ENCODE assay signal across 8 mouse cellular contexts in the genomic region with DNA sequence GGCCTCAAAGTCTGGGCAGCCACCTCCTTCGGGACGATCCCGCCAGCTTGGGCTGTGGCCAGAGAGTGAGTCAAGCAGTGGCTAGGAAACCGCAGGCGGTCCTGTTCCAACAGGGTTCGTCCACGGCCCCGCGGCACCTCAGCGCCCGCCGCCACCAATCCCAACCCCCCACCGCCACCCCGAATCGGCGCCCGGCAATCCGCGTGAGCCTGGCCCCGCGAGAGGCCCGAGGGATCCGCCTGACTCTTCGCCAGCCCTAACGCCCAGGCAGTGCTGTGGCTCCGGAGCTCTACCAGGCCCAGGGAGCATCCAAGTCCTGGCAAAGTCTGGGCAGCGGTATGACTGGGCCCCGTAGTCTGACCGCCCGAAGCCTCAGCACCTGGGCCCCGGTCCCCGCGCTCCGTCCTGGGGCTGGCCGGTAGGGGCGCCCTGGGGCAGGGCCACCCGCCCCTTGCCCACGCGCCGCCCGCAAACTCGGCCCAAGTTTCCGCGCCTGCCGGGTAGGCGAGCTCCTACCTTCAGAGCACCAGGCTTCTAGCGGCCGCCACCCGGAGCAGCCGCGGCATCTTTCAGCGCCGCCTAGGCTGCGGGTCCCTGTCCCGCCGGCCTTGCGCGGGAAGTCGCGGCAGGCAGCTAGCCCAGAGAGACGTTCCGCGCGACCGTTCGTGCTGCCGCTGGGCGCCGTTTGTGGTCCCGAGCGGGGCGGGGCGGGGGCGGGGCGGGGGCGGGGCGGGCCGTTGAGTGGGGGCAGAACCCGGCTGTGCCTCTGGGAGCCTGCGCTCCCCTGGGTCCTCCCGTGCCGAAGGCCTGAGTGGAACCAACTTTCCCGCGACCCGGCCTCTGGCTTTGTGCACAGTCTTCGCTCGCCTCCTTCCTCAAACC. TPM values are rescaled to one million over a fixed set of nuclear protein-coding genes. Genes with fewer than 3 reads are reported as not detected.
DNase-seq lines count a peak whose midpoint lies in the region; ATAC-seq and TF ChIP-seq lines count a peak whose summit lies in the region.

A gene (minus strand): TSS at position 700 of the 882 bp plus-strand sequence.

- H3ac ChIP-seq in C2C12 (ENCODE audit: control insufficient read depth, insufficient read length, low read depth) = peak within 1 kb of the TSS; percentile 78

- peak within 1 kb of the TSS; percentile 81 for H3K27ac ChIP-seq in embryonic facial prominence, embryonic 13.5 days
- peak within 1 kb of the TSS; percentile 93 for H3K27ac ChIP-seq in heart, embryonic 10.5 days
- H3K27ac ChIP-seq in kidney, embryonic 14.5 days (ENCODE audit: low read depth, low read length) = peak within 1 kb of the TSS; percentile 75
- H3K27ac ChIP-seq in liver, embryonic 11.5 days (ENCODE audit: low read depth, low read length) = peak within 1 kb of the TSS; percentile 78

- H3K79me3 ChIP-seq in C2C12 (ENCODE audit: low read depth) = peaks cover 45% of the 10 kb centered on the region

- peak within 1 kb of the TSS; percentile 90 for H3K9ac ChIP-seq in embryonic facial prominence, embryonic 13.5 days
- peak within 1 kb of the TSS; percentile 93 for H3K9ac ChIP-seq in kidney, embryonic 14.5 days (ENCODE audit: low read depth, low read length)
- H3K9ac ChIP-seq in liver, embryonic 11.5 days (ENCODE audit: low read depth, low read length) = peak within 1 kb of the TSS; percentile 86

- under 1% methylated on average over 78 of the region's 87 CpGs for WGBS in embryonic facial prominence, embryonic 13.5 days
- under 1% methylated on average over 85 of the region's 87 CpGs for WGBS in heart, embryonic 10.5 days
- WGBS in kidney, embryonic 14.5 days = under 1% methylated on average over 73 of the region's 87 CpGs
- WGBS in liver, embryonic 11.5 days = under 1% methylated on average over 87 of the region's 87 CpGs

- no peaks in the 10 kb centered on the region for H3K9me3 ChIP-seq in embryonic facial prominence, embryonic 13.5 days
- no peaks in the 10 kb centered on the region for H3K9me3 ChIP-seq in heart, embryonic 10.5 days
- no peaks in the 10 kb centered on the region for H3K9me3 ChIP-seq in kidney, embryonic 14.5 days (ENCODE audit: control insufficient read depth, low read length)
- H3K9me3 ChIP-seq in liver, embryonic 11.5 days (ENCODE audit: control insufficient read depth, low read length) = no peaks in the 10 kb centered on the region

- H3K4me1 ChIP-seq in embryonic facial prominence, embryonic 13.5 days = peaks cover 26% of the 10 kb centered on the region
- H3K4me1 ChIP-seq in heart, embryonic 10.5 days = peaks cover 58% of the 10 kb centered on the region
- H3K4me1 ChIP-seq in kidney, embryonic 14.5 days (ENCODE audit: control insufficient read depth, insufficient read depth, low read length) = peaks cover 11% of the 10 kb centered on the region; the same call in 1 of the 2 replicates
- H3K4me1 ChIP-seq in liver, embryonic 11.5 days (replicated peaks; ENCODE audit: control insufficient read depth, insufficient read depth, low read length) = peaks cover 22% of the 10 kb centered on the region

- H3K4me3 ChIP-seq in C2C12 (ENCODE audit: insufficient read depth, poor library complexity, severe bottlenecking) = peak within 1 kb of the TSS; percentile 61
- H3K4me3 ChIP-seq in embryonic facial prominence, embryonic 13.5 days = peak within 1 kb of the TSS; percentile 85
- peak within 1 kb of the TSS; percentile 81 for H3K4me3 ChIP-seq in heart, embryonic 10.5 days
- peak within 1 kb of the TSS; percentile 82 for H3K4me3 ChIP-seq in kidney, embryonic 14.5 days (ENCODE audit: low read length)
- H3K4me3 ChIP-seq in liver, embryonic 11.5 days (ENCODE audit: low read depth, low read length) = peak within 1 kb of the TSS; percentile 90

- peak; percentile 58 for TF ChIP-seq CTCF in C2C12 (IDR thresholded peaks at IDR 0.05; ENCODE audit: control insufficient read depth, insufficient read depth, insufficient read length)

- peak within 1 kb of the TSS; percentile 96 for H3K4me2 ChIP-seq in embryonic facial prominence, embryonic 13.5 days
- H3K4me2 ChIP-seq in kidney, embryonic 14.5 days (replicated peaks; ENCODE audit: low read depth, low read length) = peak within 1 kb of the TSS; percentile 93
- H3K4me2 ChIP-seq in liver, embryonic 11.5 days = peak within 1 kb of the TSS; percentile 97

- H3K27me3 ChIP-seq in C2C12 (ENCODE audit: control insufficient read depth, insufficient read depth, insufficient read length) = no peaks in the 10 kb centered on the region
- no peaks in the 10 kb centered on the region for H3K27me3 ChIP-seq in embryonic facial prominence, embryonic 13.5 days
- H3K27me3 ChIP-seq in heart, embryonic 10.5 days (ENCODE audit: insufficient read depth, poor library complexity, severe bottlenecking) = peaks cover 23% of the 10 kb centered on the region; the same call in 1 of the 2 replicates
- H3K27me3 ChIP-seq in kidney, embryonic 14.5 days (ENCODE audit: control insufficient read depth, insufficient read depth, low read length) = no peaks in the 10 kb centered on the region
- H3K27me3 ChIP-seq in liver, embryonic 11.5 days (replicated peaks; ENCODE audit: control insufficient read depth, insufficient read depth, low read length) = no peaks in the 10 kb centered on the region

- peaks cover 19% of the 10 kb centered on the region for H3K36me3 ChIP-seq in C2C12 (ENCODE audit: control insufficient read depth, insufficient read depth)
- peaks cover 18% of the 10 kb centered on the region for H3K36me3 ChIP-seq in embryonic facial prominence, embryonic 13.5 days
- peaks cover 17% of the 10 kb centered on the region for H3K36me3 ChIP-seq in heart, embryonic 10.5 days
- H3K36me3 ChIP-seq in kidney, embryonic 14.5 days (ENCODE audit: control insufficient read depth, insufficient read depth, low read length) = peaks cover 19% of the 10 kb centered on the region
- peaks cover 13% of the 10 kb centered on the region for H3K36me3 ChIP-seq in liver, embryonic 11.5 days (ENCODE audit: control insufficient read depth, insufficient read depth, low read length)

- peak; percentile 58 to 59 for DNase-seq in adrenal gland, postnatal 4 days (ENCODE audit: low spot score in 2 of 2)
- peak; percentile 92 for DNase-seq in heart, embryonic 10.5 days (ENCODE audit: low spot score)
- peak; percentile 85 for DNase-seq in liver, embryonic 11.5 days (ENCODE audit: low spot score)
- DNase-seq in spleen, postnatal 36 days (ENCODE audit: low spot score in 2 of 2) = peak; percentile 77 to 78

- peak; percentile 70 for ATAC-seq in embryonic facial prominence, embryonic 13.5 days (ENCODE audit: insufficient number of reproducible peaks, insufficient read depth, low FRiP score, low TSS enrichment, low read depth)
- peak; percentile 83 for ATAC-seq in kidney, embryonic 14.5 days (ENCODE audit: low FRiP score, low TSS enrichment)
- peak; percentile 84 for ATAC-seq in liver, embryonic 11.5 days (replicated peaks; ENCODE audit: low FRiP score)
- 0 out of 2 replicates have a peak, but pooled peaks have one; percentile 6 for ATAC-seq in monocyte, adult 5-6 weeks (replicated peaks; ENCODE audit: insufficient number of reproducible peaks, low FRiP score, low TSS enrichment, poor library complexity, severe bottlenecking)

- peaks cover 53% of the 10 kb centered on the region for H3K79me2 ChIP-seq in C2C12 (ENCODE audit: control insufficient read depth, insufficient read depth)

TF ChIP-seq in C2C12, 6 proteins besides CTCF, POLR2A, EP300 and RAD21:
- TF ChIP-seq MYOD1 (IDR thresholded peaks at IDR 0.05; ENCODE audit: control insufficient read depth, insufficient read length, low read depth) (no peak), MAX (IDR thresholded peaks at IDR 0.05) (no peak), MYOG (IDR thresholded peaks at IDR 0.05; ENCODE audit: control insufficient read depth, extremely low read depth, insufficient read length) (no peak), USF1 (IDR thresholded peaks at IDR 0.05; ENCODE audit: low read depth) (no peak), CEBPB (IDR thresholded peaks at IDR 0.05; ENCODE audit: low read depth) (no peak), FOSL1 (IDR thresholded peaks at IDR 0.05; ENCODE audit: insufficient read depth, low read length, poor library complexity, severe bottlenecking) (no peak)

RNA-seq across cellular contexts. Expression of the gene that starts here (rescaled TPM):
- polyA plus RNA-seq in C2C12 (2012; fragmentation: generic; extraction: Trizol) = 26.2 TPM
- total RNA-seq in adrenal gland, postnatal 4 days (2021) = 10 to 100 TPM; 73.3 to 79.1 TPM
- 18.1 and 18.8 TPM in 2 replicates for polyA plus RNA-seq in embryonic facial prominence, embryonic 13.5 days (2015; fragmentation: Nextera tagmentation; extraction: Ambion mirVana)
- 22.7 and 31.3 TPM in 2 replicates for polyA plus RNA-seq in heart, embryonic 10.5 days (2016; fragmentation: Nextera tagmentation; extraction: Ambion mirVana)
- 21.5 and 27.8 TPM in 2 replicates for polyA plus RNA-seq in kidney, embryonic 14.5 days (2014; fragmentation: Nextera tagmentation; extraction: Ambion mirVana)
- polyA plus RNA-seq in liver, embryonic 11.5 days (2014; fragmentation: Nextera tagmentation; extraction: Ambion mirVana) = 27.0 and 29.5 TPM in 2 replicates
- total RNA-seq in monocyte, adult 5-6 weeks (2017) = 11.4 to 26.8 TPM (median 12.9 TPM) in 3 replicates

Comparison
In these comparisons a context has a peak if more than half of its experiments do, and no peak if none do; other contexts are left out.
1. Peak in every context shown above with its lines: DNase-seq, ATAC-seq, H3K4me3 ChIP-seq and H3K27ac ChIP-seq.
2. ATAC-seq: peak in every context shown above with its lines; median percentile 84 in liver, embryonic 11.5 days; 83 in kidney, embryonic 14.5 days; 70 in embryonic facial prominence, embryonic 13.5 days; 6 in monocyte, adult 5-6 weeks.